Mouse (Mus musculus) adrenal gland, postnatal 36 days (tissue): Measurements from ENCODE around the gene Trip6. TPM values are rescaled to one million over a fixed set of nuclear protein-coding genes. Genes with fewer than 3 reads are reported as not detected.

ENCODE experiments used
- DNase-seq, 2 experiments: peaks; one replicate each; pipeline ENCODE4 v3.0.0; 2021; ENCODE audit warnings: mixed read lengths in 1 of 2
- long read RNA-seq, 2 experiments: library from polyadenylated mRNA; stranded (forward); transcript quantifications; one replicate each; pipeline ENCODE4 v2.0.0; 2021; ENCODE audit warnings: borderline sequencing depth in 2 of 2
- total RNA-seq, 2 experiments: library from RNA; stranded (reverse); gene quantifications; 2 replicates each; pipeline ENCODE4 v1.2.3; 2021

The Trip6 gene
- total RNA-seq, result 10 to 100 TPM; 36.7 to 38.2 TPM
- long read RNA-seq, experiment 1, transcript Trip6-201 (9 exons, 2,168 nt), result major isoform, 54 of 73 reads
- long read RNA-seq, experiment 1, partial matches to known transcripts, result 13 of 73 reads
- long read RNA-seq, experiment 1, other reads (novel, unspliced or antisense), result 6 of 73 reads
- long read RNA-seq, experiment 2, transcript Trip6-201 (9 exons, 2,168 nt), result major isoform, 22 of 26 reads
- long read RNA-seq, experiment 2, partial matches to known transcripts, result 2 of 26 reads
- long read RNA-seq, experiment 2, other reads (novel, unspliced or antisense), result 2 of 26 reads

GRCm38 (mm10) chr5:137314193-137315083, at the start of gene Trip6:
Gene Trip6 (minus strand): TSS chr5:137314404.
- peak; percentile 91 to 93 for DNase-seq

GRCm38 (mm10) chr5:137358382-137358781, 44.2 kb upstream of the Trip6 start:
- DNase-seq, result no peak

GRCm38 (mm10) chr5:137354091-137354490, 39.9 kb upstream of the Trip6 start:
- DNase-seq, result no peak

GRCm38 (mm10) chr5:137352011-137352975, 38.1 kb upstream of the Trip6 start:
- peak; percentile 22 to 53 for DNase-seq

- DNase-seq, result no peak
Measured at GRCm38 (mm10) chr5:137351394-137351793, 37.2 kb upstream of the Trip6 start.

- DNase-seq, result no peak
Measured at GRCm38 (mm10) chr5:137351058-137351380, 36.8 kb upstream of the Trip6 start.

- no peak for DNase-seq
Measured at GRCm38 (mm10) chr5:137350205-137351057, 36.2 kb upstream of the Trip6 start.

GRCm38 (mm10) chr5:137349384-137350204, 35.4 kb upstream of the Trip6 start, which contains the start of gene Ephb4:
Gene Ephb4 (plus strand): TSS chr5:137350109.
- peak; percentile 96 to 97 for DNase-seq

- DNase-seq, result peak; percentile 80 to 89
Measured at GRCm38 (mm10) chr5:137348482-137349383, 34.5 kb upstream of the Trip6 start.

GRCm38 (mm10) chr5:137347856-137348255, 33.7 kb upstream of the Trip6 start:
- DNase-seq, result peak; percentile 30 to 41

GRCm38 (mm10) chr5:137346983-137347382, 32.8 kb upstream of the Trip6 start:
- no peak for DNase-seq

- no peak for DNase-seq
Measured at GRCm38 (mm10) chr5:137346388-137346787, 32.2 kb upstream of the Trip6 start.

- no peak for DNase-seq
Measured at GRCm38 (mm10) chr5:137345821-137346220, 31.6 kb upstream of the Trip6 start.

GRCm38 (mm10) chr5:137343869-137344268, 29.7 kb upstream of the Trip6 start:
- DNase-seq, result no peak

- DNase-seq, result no peak
Measured at GRCm38 (mm10) chr5:137343412-137343811, 29.2 kb upstream of the Trip6 start.

- DNase-seq, result no peak
Measured at GRCm38 (mm10) chr5:137342407-137343012, 28.3 kb upstream of the Trip6 start.

- DNase-seq, result no peak
Measured at GRCm38 (mm10) chr5:137340222-137340621, 26.0 kb upstream of the Trip6 start.

- peak; percentile 42 to 67 for DNase-seq
Measured at GRCm38 (mm10) chr5:137339290-137339979, 25.2 kb upstream of the Trip6 start.
